In the genomic region with DNA sequence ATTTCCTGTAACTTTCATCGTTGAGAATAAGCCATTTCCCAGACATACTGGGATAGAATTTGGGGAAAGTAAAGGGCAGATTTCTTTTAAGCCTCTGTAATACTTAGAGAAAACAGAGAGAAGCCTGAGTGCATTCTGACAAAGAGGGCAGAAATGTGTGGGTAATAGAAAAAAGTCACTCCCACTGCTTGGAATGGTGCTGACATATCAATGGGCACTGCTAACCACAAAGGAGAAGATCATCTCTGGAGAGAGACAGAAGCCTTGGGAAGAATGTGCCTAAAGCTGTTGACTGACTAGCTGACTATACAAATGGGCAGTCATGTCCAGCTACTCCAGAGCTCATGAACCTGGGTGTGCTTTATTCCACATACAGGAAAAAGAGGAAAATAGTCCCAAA, we compare ENCODE assay signal across 31 mouse cellular contexts. TPM values are rescaled to one million over a fixed set of nuclear protein-coding genes. Genes with fewer than 3 reads are reported as not detected.
"Had no signal": no experiment of that assay in that cellular context is flagged by ENCODE, and none has a peak within 500 bp of the region (broad histone marks: within the 10 kb centered on the region; RNA-seq: fewer than 3 reads in every experiment).

No protein-coding gene starts in this region.

- DNase-seq: cerebellum, adult 9-11 months; cerebellum, postnatal 10 days; cerebellum, postnatal 14 days; cerebellum, postnatal 25 days; cerebellum, postnatal 36 days; embryo, embryonic 11 days; forebrain, postnatal 0 days; gastrocnemius, adult 2 months; gastrocnemius, postnatal 10 days; gastrocnemius, postnatal 14 days; gastrocnemius, postnatal 25 days; gastrocnemius, postnatal 36 days; heart, adult 11 months; heart, adult 18-20 months; heart, adult 2 months had no signal

- ATAC-seq: forebrain, embryonic 13.5 days; forebrain, embryonic 14.5 days; forebrain, embryonic 15.5 days; forebrain, embryonic 16.5 days; forebrain, postnatal 0 days had no signal

- H3K27me3 ChIP-seq: embryonic facial prominence, embryonic 12.5 days; embryonic facial prominence, embryonic 13.5 days; embryonic facial prominence, embryonic 15.5 days; forebrain, embryonic 12.5 days; forebrain, embryonic 13.5 days; forebrain, embryonic 15.5 days had no signal

RNA-seq across cellular contexts. Expression of gene B430305J03Rik, which starts 10.3 kb away (rescaled TPM):
- total RNA-seq: gastrocnemius, adult 18-20 months; gastrocnemius, adult 2 months; gastrocnemius, postnatal 36 days had no signal
- polyA plus RNA-seq: embryonic facial prominence, embryonic 10.5 days; embryonic facial prominence, embryonic 11.5 days; embryonic facial prominence, embryonic 12.5 days; embryonic facial prominence, embryonic 13.5 days; embryonic facial prominence, embryonic 14.5 days; embryonic facial prominence, embryonic 15.5 days; erythroblast, embryonic 14.5 days; forebrain, embryonic 10.5 days; forebrain, embryonic 11.5 days; forebrain, embryonic 12.5 days; forebrain, embryonic 13.5 days; forebrain, embryonic 14.5 days; forebrain, embryonic 15.5 days; forebrain, embryonic 16.5 days; forebrain, postnatal 0 days; heart, embryonic 10.5 days had no signal
